14 mouse cellular contexts compared by ENCODE assay signal in genomic region chr6:72949161-72949756, GRCm38 (mm10). TPM values are rescaled to one million over a fixed set of nuclear protein-coding genes. Genes with fewer than 3 reads are reported as not detected.
DNase-seq lines count a peak whose midpoint lies in the region; ATAC-seq lines count a peak whose summit lies in the region.
"Had no signal": no experiment of that assay in that cellular context is flagged by ENCODE, and none has a peak within 500 bp of the region (broad histone marks: within the 10 kb centered on the region; RNA-seq: fewer than 3 reads in every experiment).

No protein-coding gene starts in this region.

- intact Hi-C loops in left cerebral cortex, postnatal 10 days (cut with DNase I) = no loop called here

- peak; percentile 84 for DNase-seq in right cerebral cortex, adult 18-20 months
- DNase-seq in right cerebral cortex, postnatal 4 days = no peak
- peak; percentile 79 to 92 for DNase-seq in layer of hippocampus, adult 18-20 months (ENCODE audit: low spot score in 2 of 2)
- DNase-seq in left cerebral cortex, postnatal 10 days (ENCODE audit: extremely low spot score in 1 of 2, low spot score in 2 of 2) = peak; percentile 35 to 76
- no peak for DNase-seq in testis, postnatal 14 days (ENCODE audit: low spot score)
- DNase-seq in Muller cell, postnatal 12 days (ENCODE audit: inconsistent ontology term) = no peak
- DNase-seq: cerebellum, postnatal 10 days; gastrocnemius, postnatal 36 days; lung, embryonic 14.5 days; thymus, adult 2 months had no signal

- no peak for ATAC-seq in granulocyte monocyte progenitor cell, adult 5-6 weeks (replicated peaks; ENCODE audit: poor library complexity, severe bottlenecking)
- ATAC-seq: CD4-positive, CD25-positive, alpha-beta regulatory T cell, adult 4 months; intestine, embryonic 15.5 days; midbrain, embryonic 16.5 days had no signal

RNA-seq across cellular contexts. Expression of gene Tmsb10, which starts 9.3 kb away (rescaled TPM):
- total RNA-seq in layer of hippocampus, adult 18-20 months (2021) = 100 to 1,000 TPM; 264 to 325 TPM
- total RNA-seq in left cerebral cortex, postnatal 10 days (2021) = 1,000 to 10,000 TPM; 1,612 to 1,640 TPM
- total RNA-seq in granulocyte monocyte progenitor cell, adult 5-6 weeks (2014; fragmentation: Nextera tagmentation) = 601 and 668 TPM in 2 replicates
- total RNA-seq in granulocyte monocyte progenitor cell, adult 5-6 weeks (2017) = 357 and 410 TPM in 2 replicates

RNA-seq across cellular contexts. Expression of gene Kcmf1, which starts 49.5 kb away (rescaled TPM):
- 10 to 100 TPM; 64.2 to 65.8 TPM for total RNA-seq in layer of hippocampus, adult 18-20 months (2021)
- 10 to 100 TPM; 61.6 to 64.7 TPM for total RNA-seq in left cerebral cortex, postnatal 10 days (2021)
- total RNA-seq in granulocyte monocyte progenitor cell, adult 5-6 weeks (2014; fragmentation: Nextera tagmentation) = 46.3 TPM in 2 replicates
- 101 and 122 TPM in 2 replicates for total RNA-seq in granulocyte monocyte progenitor cell, adult 5-6 weeks (2017)

Comparison
In these comparisons a context has a peak if more than half of its experiments do, and no peak if none do; other contexts are left out.
1. DNase-seq: peak in right cerebral cortex, adult 18-20 months (single experiment), layer of hippocampus, adult 18-20 months (2 of 2) and left cerebral cortex, postnatal 10 days (2 of 2); none in right cerebral cortex, postnatal 4 days (single experiment), testis, postnatal 14 days (single experiment) and Muller cell, postnatal 12 days (single experiment).